Comparison of ENCODE assay signal across 15 mouse cellular contexts in genomic region chr16:29687987-29688885, GRCm38 (mm10).
DNase-seq lines count a peak whose midpoint lies in the region; ATAC-seq and TF ChIP-seq lines count a peak whose summit lies in the region.
"Had no signal": no experiment of that assay in that cellular context is flagged by ENCODE, and none has a peak within 500 bp of the region (broad histone marks: within the 10 kb centered on the region; RNA-seq: fewer than 3 reads in every experiment).

No protein-coding gene starts in this region.

- no peak overlapping the region; the same call in 1 of the 2 replicates for H3K9ac ChIP-seq in forebrain, embryonic 11.5 days (ENCODE audit: low read length)
- no peak overlapping the region for H3K9ac ChIP-seq in forebrain, postnatal 0 days
- H3K9ac ChIP-seq in forebrain, embryonic 12.5 days = no peak overlapping the region
- H3K9ac ChIP-seq in hindbrain, postnatal 0 days (replicated peaks; ENCODE audit: low read length) = no peak overlapping the region
- H3K9ac ChIP-seq: liver, embryonic 12.5 days had no signal

- no peak overlapping the region for H3K4me3 ChIP-seq in forebrain, embryonic 11.5 days (ENCODE audit: low read depth, low read length)
- H3K4me3 ChIP-seq in forebrain, postnatal 0 days (ENCODE audit: low read depth, low read length) = no peak overlapping the region
- H3K4me3 ChIP-seq in forebrain, embryonic 12.5 days (replicated peaks) = no peak overlapping the region
- H3K4me3 ChIP-seq in hindbrain, postnatal 0 days (ENCODE audit: low read length) = no peak overlapping the region
- H3K4me3 ChIP-seq: layer of hippocampus, adult 2 months; liver, embryonic 12.5 days had no signal

- 0 out of 2 replicates have a peak, but pooled peaks have one; percentile 36 for ATAC-seq in forebrain, embryonic 11.5 days (replicated peaks; ENCODE audit: low FRiP score)
- no peak for ATAC-seq in forebrain, postnatal 0 days
- ATAC-seq in forebrain, embryonic 12.5 days (ENCODE audit: low FRiP score) = peak; percentile 64
- ATAC-seq in hindbrain, postnatal 0 days = peak; percentile 65
- ATAC-seq: liver, embryonic 12.5 days had no signal

- H3K4me2 ChIP-seq in forebrain, embryonic 11.5 days (ENCODE audit: low read depth, low read length, severe bottlenecking) = no peak overlapping the region
- no peak overlapping the region for H3K4me2 ChIP-seq in forebrain, postnatal 0 days (ENCODE audit: low read depth)
- H3K4me2 ChIP-seq in forebrain, embryonic 12.5 days = no peak overlapping the region
- no peak overlapping the region for H3K4me2 ChIP-seq in hindbrain, postnatal 0 days (ENCODE audit: low read depth, low read length)
- H3K4me2 ChIP-seq: liver, embryonic 12.5 days had no signal

- 25% methylated on average over 17 of the region's 17 CpGs for WGBS in forebrain, embryonic 11.5 days
- 40% methylated on average over 17 of the region's 17 CpGs for WGBS in forebrain, postnatal 0 days
- 29% methylated on average over 17 of the region's 17 CpGs for WGBS in forebrain, embryonic 12.5 days
- 53% methylated on average over 17 of the region's 17 CpGs for WGBS in hindbrain, postnatal 0 days

- DNase-seq in forebrain, embryonic 11.5 days (ENCODE audit: low spot score) = peak; percentile 63
- no peak for DNase-seq in forebrain, postnatal 0 days
- DNase-seq in hindbrain, postnatal 0 days (ENCODE audit: low spot score) = peak; percentile 22
- DNase-seq in retina, embryonic 14.5 days (ENCODE audit: low spot score) = peak; percentile 66
- no peak for DNase-seq in spleen, postnatal 10 days (ENCODE audit: low spot score in 2 of 2)
- DNase-seq in spleen, postnatal 4 days (ENCODE audit: low spot score in 2 of 2) = no peak
- no peak for DNase-seq in thymus, postnatal 0 days (ENCODE audit: low spot score)
- DNase-seq: cerebellum, adult 18-20 months; gastrocnemius, postnatal 36 days; heart, postnatal 10 days; kidney, adult 18-20 months had no signal

- H3K4me1 ChIP-seq in forebrain, embryonic 11.5 days (replicated peaks; ENCODE audit: control insufficient read depth, insufficient read depth, low read length) = peaks cover 26% of the 10 kb centered on the region; the same call in 1 of the 2 replicates
- peaks cover 5% of the 10 kb centered on the region; the same call in 1 of the 2 replicates for H3K4me1 ChIP-seq in forebrain, postnatal 0 days (ENCODE audit: insufficient read depth)
- peaks cover 41% of the 10 kb centered on the region for H3K4me1 ChIP-seq in forebrain, embryonic 12.5 days
- peaks cover 4% of the 10 kb centered on the region; the same call in 1 of the 2 replicates for H3K4me1 ChIP-seq in hindbrain, postnatal 0 days (ENCODE audit: insufficient read depth, low read length)
- H3K4me1 ChIP-seq: liver, embryonic 12.5 days had no signal

- no peak overlapping the region for H3K27ac ChIP-seq in forebrain, embryonic 11.5 days (ENCODE audit: low read depth, low read length)
- H3K27ac ChIP-seq in forebrain, postnatal 0 days (ENCODE audit: low read depth, low read length) = no peak overlapping the region
- H3K27ac ChIP-seq in forebrain, embryonic 12.5 days = peak overlapping the region; percentile 19; the same call in 1 of the 2 replicates
- H3K27ac ChIP-seq in hindbrain, postnatal 0 days = peak overlapping the region; percentile 16; the same call in 1 of the 2 replicates
- H3K27ac ChIP-seq: layer of hippocampus, adult 2 months; liver, embryonic 12.5 days had no signal

- peaks cover 5% of the 10 kb centered on the region; the same call in 1 of the 2 replicates for H3K27me3 ChIP-seq in forebrain, embryonic 11.5 days (ENCODE audit: control insufficient read depth, insufficient read depth, low read length)
- H3K27me3 ChIP-seq in forebrain, postnatal 0 days (ENCODE audit: insufficient read depth, low read length) = no peaks in the 10 kb centered on the region
- H3K27me3 ChIP-seq in forebrain, embryonic 12.5 days = peaks cover 28% of the 10 kb centered on the region; the same call in 1 of the 2 replicates
- no peaks in the 10 kb centered on the region for H3K27me3 ChIP-seq in hindbrain, postnatal 0 days (ENCODE audit: insufficient read depth, low read length)
- H3K27me3 ChIP-seq: liver, embryonic 12.5 days had no signal

- no peaks in the 10 kb centered on the region for H3K36me3 ChIP-seq in forebrain, embryonic 11.5 days (ENCODE audit: control insufficient read depth, insufficient read depth, low read length)
- H3K36me3 ChIP-seq in forebrain, postnatal 0 days (ENCODE audit: insufficient read depth) = no peaks in the 10 kb centered on the region
- H3K36me3 ChIP-seq in forebrain, embryonic 12.5 days (replicated peaks) = no peaks in the 10 kb centered on the region
- no peaks in the 10 kb centered on the region for H3K36me3 ChIP-seq in hindbrain, postnatal 0 days (ENCODE audit: insufficient read depth, low read length)
- H3K36me3 ChIP-seq: G1E; liver, embryonic 12.5 days had no signal

- no peaks in the 10 kb centered on the region for H3K9me3 ChIP-seq in forebrain, embryonic 11.5 days (ENCODE audit: control insufficient read depth, low read length)
- no peaks in the 10 kb centered on the region for H3K9me3 ChIP-seq in forebrain, postnatal 0 days (ENCODE audit: low read length)
- no peaks in the 10 kb centered on the region for H3K9me3 ChIP-seq in forebrain, embryonic 12.5 days
- no peaks in the 10 kb centered on the region for H3K9me3 ChIP-seq in hindbrain, postnatal 0 days (ENCODE audit: low read length)
- H3K9me3 ChIP-seq: G1E; liver, embryonic 12.5 days had no signal

- no peak for TF ChIP-seq CTCF in forebrain, postnatal 0 days (IDR thresholded peaks at IDR 0.05; ENCODE audit: low read depth)
- no peak for TF ChIP-seq CTCF in hindbrain, postnatal 0 days (IDR thresholded peaks at IDR 0.05; ENCODE audit: low read depth)

Comparison
In these comparisons a context has a peak if more than half of its experiments do, and no peak if none do; other contexts are left out.
1. DNase-seq: peak in forebrain, embryonic 11.5 days (single experiment), hindbrain, postnatal 0 days (single experiment) and retina, embryonic 14.5 days (single experiment); none in forebrain, postnatal 0 days (single experiment), spleen, postnatal 10 days (0 of 2), spleen, postnatal 4 days (0 of 2) and thymus, postnatal 0 days (single experiment).
2. H3K27ac ChIP-seq: peak in forebrain, embryonic 12.5 days (single experiment) and hindbrain, postnatal 0 days (single experiment); none in forebrain, embryonic 11.5 days (single experiment) and forebrain, postnatal 0 days (single experiment).